Mouse (Mus musculus): ENCODE data around the gene Tnfaip8l2. TPM values are rescaled to one million over a fixed set of nuclear protein-coding genes. Genes with fewer than 3 reads are reported as not detected.
A peak's percentile ranks its signal among the peaks of the same experiment; 100 is the strongest.
"Not testable (repeated sequence)": the region's sequence is repeated elsewhere in the genome, so short reads cannot be mapped to it uniquely, and the experiment has no call there.

The Tnfaip8l2 gene
- polyA plus RNA-seq, 2 experiments, result 4.9 to 6.1 TPM

- WGBS (ENCODE audit: insufficient replicate concordance), result 24% methylated on average over 7 of the region's 7 CpGs
- ATAC-seq (ENCODE audit: insufficient read depth) (no peak), DNase-seq (ENCODE audit: low read depth in 3 of 3, low spot score in 3 of 3) (no peak)
- Histone ChIP-seq H3K4me1 (replicated peaks; ENCODE audit: control insufficient read depth in 2 of 2, insufficient read depth in 2 of 2, low read length in 1 of 2) (peaks cover 10 to 18% of the 10 kb centered on the region in 2 experiments), H3K36me3 (replicated peaks; ENCODE audit: control insufficient read depth, insufficient read depth, low read depth) (no peaks in the 10 kb centered on the region), H3K9me3 (ENCODE audit: control insufficient read depth, low read length) (no peaks in the 10 kb centered on the region), H3K4me3 (ENCODE audit: insufficient read depth in 1 of 2, low read depth in 2 of 2, low read length in 2 of 2) (peak overlapping the region in 1 of 2 experiments; percentile 59; a peak in 2 of 4 replicates), H3K4me2 (ENCODE audit: low read depth) (peak overlapping the region; percentile 80), H3K9ac (replicated peaks) (peak overlapping the region; percentile 63; the same call in 1 of the 2 replicates), H3K27ac (peak overlapping the region; percentile 54), H3K27me3 (ENCODE audit: control insufficient read depth, insufficient read depth, low read length) (no peaks in the 10 kb centered on the region)
- no peak for TF ChIP-seq EP300 (IDR thresholded peaks at IDR 0.05; ENCODE audit: low read depth)
- no peak for TF ChIP-seq CTCF (IDR thresholded peaks at IDR 0.05; ENCODE audit: low read depth)
These were observed 6.6 kb downstream of the Tnfaip8l2 start for GRCm38 (mm10) chr3:95135433-95136052.

DNA sequence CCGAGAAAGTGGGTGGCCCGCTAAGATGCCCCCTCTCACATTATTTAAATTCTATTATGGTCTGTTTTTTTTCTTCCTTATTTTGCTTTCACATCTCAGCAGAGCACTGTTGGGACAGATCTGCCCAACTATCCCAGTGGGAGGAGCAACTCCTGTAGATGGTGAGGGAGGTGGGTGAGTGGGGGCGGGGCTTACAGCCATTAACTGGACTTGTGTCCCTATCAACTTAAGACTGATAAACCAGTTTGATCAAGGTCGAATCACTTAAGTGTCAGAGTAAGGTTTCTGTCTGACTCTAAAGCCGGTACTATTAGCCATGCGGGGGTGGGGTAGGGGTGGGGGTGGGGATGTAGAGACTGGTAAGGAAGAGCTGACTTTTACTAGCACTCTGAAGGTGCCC lies 7.1 kb downstream of the Tnfaip8l2 start:
- ATAC-seq (ENCODE audit: insufficient read depth) (peak; percentile 40; the same call in 1 of the 2 replicates), DNase-seq (ENCODE audit: low read depth in 3 of 3, low spot score in 3 of 3) (peak; percentile 55 to 60 (median 57))
- peaks cover 10 to 18% of the 10 kb centered on the region in 2 experiments for H3K4me1 ChIP-seq (replicated peaks; ENCODE audit: control insufficient read depth in 2 of 2, insufficient read depth in 2 of 2, low read length in 1 of 2)
- H3K4me3 ChIP-seq (ENCODE audit: insufficient read depth in 1 of 2, low read depth in 2 of 2, low read length in 2 of 2), result peak overlapping the region; percentile 45 to 59
- H3K4me2 ChIP-seq (ENCODE audit: low read depth), result peak overlapping the region; percentile 80
- peak overlapping the region; percentile 63 for H3K9ac ChIP-seq (replicated peaks)
- WGBS (ENCODE audit: insufficient replicate concordance), result 4% methylated on average over 6 of the region's 6 CpGs
- no peak for TF ChIP-seq EP300 (IDR thresholded peaks at IDR 0.05; ENCODE audit: low read depth)
- no peak for TF ChIP-seq CTCF (IDR thresholded peaks at IDR 0.05; ENCODE audit: low read depth)
- no peaks in the 10 kb centered on the region for H3K27me3 ChIP-seq (ENCODE audit: control insufficient read depth, insufficient read depth, low read length)
- peak overlapping the region; percentile 54 for H3K27ac ChIP-seq
- no peaks in the 10 kb centered on the region for H3K36me3 ChIP-seq (replicated peaks; ENCODE audit: control insufficient read depth, insufficient read depth, low read depth)
- H3K9me3 ChIP-seq (ENCODE audit: control insufficient read depth, low read length), result no peaks in the 10 kb centered on the region

DNA sequence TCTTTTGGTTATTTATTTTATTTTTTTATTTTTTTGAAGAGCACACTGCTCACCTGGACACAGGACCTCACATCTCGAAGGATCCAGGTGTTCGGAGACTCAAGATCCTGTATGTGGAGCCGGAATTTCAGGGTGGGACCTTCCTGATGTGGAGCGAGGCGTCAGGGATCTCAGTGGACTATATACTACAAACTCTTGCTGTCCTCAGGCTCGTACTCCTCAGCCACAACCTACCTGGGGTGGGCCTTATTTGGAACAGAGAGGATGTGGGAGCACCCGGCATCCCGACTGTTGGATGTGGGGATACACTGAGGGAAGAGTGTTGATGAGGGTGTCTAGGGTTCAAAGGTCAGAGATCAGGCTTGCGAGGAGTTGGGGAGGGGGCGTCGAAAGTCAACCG lies 8.0 kb downstream of the Tnfaip8l2 start:
- no CpG with 5 or more reads among the region's 12 CpGs for WGBS (ENCODE audit: insufficient replicate concordance)
- H3K4me2 ChIP-seq (ENCODE audit: low read depth); H3K9me3 ChIP-seq (ENCODE audit: control insufficient read depth, low read length); H3K27me3 ChIP-seq (ENCODE audit: control insufficient read depth, insufficient read depth, low read length); H3K27ac ChIP-seq; DNase-seq (ENCODE audit: low read depth in 3 of 3, low spot score in 3 of 3); H3K36me3 ChIP-seq (replicated peaks; ENCODE audit: control insufficient read depth, insufficient read depth, low read depth); H3K9ac ChIP-seq (replicated peaks): not testable (repeated sequence)
- peak; percentile 58 for ATAC-seq (ENCODE audit: insufficient read depth)
- Histone ChIP-seq H3K4me1 (replicated peaks; ENCODE audit: control insufficient read depth in 2 of 2, insufficient read depth in 2 of 2, low read length in 1 of 2) (peaks cover 10 to 18% of the 10 kb centered on the region in 2 experiments), H3K4me3 (ENCODE audit: insufficient read depth in 1 of 2, low read depth in 2 of 2, low read length in 2 of 2) (peak overlapping the region in 1 of 2 experiments; percentile 72; a peak in 2 of 4 replicates)

DNA sequence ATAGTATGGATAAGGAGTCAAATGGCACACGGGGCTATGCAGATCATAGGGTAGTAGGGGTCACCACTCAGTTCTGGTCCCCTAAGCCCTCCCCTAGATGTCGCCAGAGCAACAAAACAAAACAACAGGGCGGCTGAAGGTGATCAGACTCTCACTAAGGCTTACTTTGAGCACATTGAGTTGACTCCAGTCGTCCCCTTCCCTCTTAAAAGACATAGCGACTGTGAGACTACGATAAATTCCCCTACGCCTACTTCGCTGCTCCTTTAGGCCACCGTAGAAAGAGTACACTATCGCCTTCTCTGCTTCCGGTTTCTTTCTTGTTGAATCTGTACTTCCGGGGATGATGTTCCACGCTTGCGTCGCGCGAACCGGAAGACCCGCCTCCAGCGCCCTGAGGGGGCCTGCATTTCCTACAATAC lies 8.5 kb downstream of the Tnfaip8l2 start, which contains the start of the genes Scnm1 and Lysmd1:
Scnm1 (minus strand) TSS at position 332 of the 422 bp plus-strand sequence.
Lysmd1 (plus strand) TSS at position 409 of the 422 bp plus-strand sequence.
- TF ChIP-seq CTCF (IDR thresholded peaks at IDR 0.05; ENCODE audit: low read depth), result peak; percentile 1; the same call in 1 of the 2 replicates
- peak; percentile 13; the same call in 1 of the 2 replicates for TF ChIP-seq EP300 (IDR thresholded peaks at IDR 0.05; ENCODE audit: low read depth)
- H3K9ac ChIP-seq (replicated peaks), result peak within 1 kb of the TSS; percentile 82
- H3K27me3 ChIP-seq (ENCODE audit: control insufficient read depth, insufficient read depth, low read length), result no peaks in the 10 kb centered on the region
- ATAC-seq (ENCODE audit: insufficient read depth) (peak; percentile 92), DNase-seq (ENCODE audit: low read depth in 3 of 3, low spot score in 3 of 3) (peak; percentile 91 to 95 (median 94))
- H3K9me3 ChIP-seq (ENCODE audit: control insufficient read depth, low read length), result no peaks in the 10 kb centered on the region
- peak within 1 kb of the TSS; percentile 96 for H3K4me2 ChIP-seq (ENCODE audit: low read depth)
- peak within 1 kb of the TSS; percentile 72 to 99 for H3K4me3 ChIP-seq (ENCODE audit: insufficient read depth in 1 of 2, low read depth in 2 of 2, low read length in 2 of 2)
- under 1% methylated on average over 20 of the region's 20 CpGs for WGBS (ENCODE audit: insufficient replicate concordance)
- no peaks in the 10 kb centered on the region for H3K36me3 ChIP-seq (replicated peaks; ENCODE audit: control insufficient read depth, insufficient read depth, low read depth)
- peak within 1 kb of the TSS; percentile 54 for H3K27ac ChIP-seq
- H3K4me1 ChIP-seq (replicated peaks; ENCODE audit: control insufficient read depth in 2 of 2, insufficient read depth in 2 of 2, low read length in 1 of 2), result peaks cover 10 to 18% of the 10 kb centered on the region in 2 experiments

DNA sequence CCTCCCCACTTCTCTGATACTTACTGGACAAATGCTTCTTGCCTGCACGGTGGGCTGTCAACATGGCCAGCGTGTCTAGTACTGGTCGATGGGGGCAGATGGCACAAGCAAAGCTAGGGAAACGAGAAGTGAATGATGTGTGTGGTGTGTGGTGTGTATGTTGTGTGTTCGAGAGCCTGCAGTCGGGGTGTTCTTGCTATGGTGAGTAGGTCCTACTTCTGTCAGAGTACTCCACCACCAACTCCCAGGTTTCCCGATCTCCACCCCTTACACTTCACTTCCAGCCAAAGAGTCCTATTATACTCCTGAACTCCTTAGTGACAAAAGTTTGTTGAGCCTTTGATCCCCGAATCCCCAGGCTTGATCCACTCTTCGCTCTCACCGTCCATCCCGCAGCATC lies 9.0 kb downstream of the Tnfaip8l2 start:
- no peak for ATAC-seq (ENCODE audit: insufficient read depth)
- H3K4me2 ChIP-seq (ENCODE audit: low read depth), result peak overlapping the region; percentile 96
- 48% methylated on average over 11 of the region's 11 CpGs for WGBS (ENCODE audit: insufficient replicate concordance)

More for the DNA sequence above, 9.0 kb downstream of the Tnfaip8l2 start:
- H3K4me3 ChIP-seq (ENCODE audit: insufficient read depth in 1 of 2, low read depth in 2 of 2, low read length in 2 of 2), result peak overlapping the region; percentile 72 to 99
- no peaks in the 10 kb centered on the region for H3K27me3 ChIP-seq (ENCODE audit: control insufficient read depth, insufficient read depth, low read length)
- no peaks in the 10 kb centered on the region for H3K9me3 ChIP-seq (ENCODE audit: control insufficient read depth, low read length)
- TF ChIP-seq CTCF (IDR thresholded peaks at IDR 0.05; ENCODE audit: low read depth) (no peak), EP300 (IDR thresholded peaks at IDR 0.05; ENCODE audit: low read depth) (no peak)
- peaks cover 10 to 18% of the 10 kb centered on the region in 2 experiments for H3K4me1 ChIP-seq (replicated peaks; ENCODE audit: control insufficient read depth in 2 of 2, insufficient read depth in 2 of 2, low read length in 1 of 2)
- no peak for DNase-seq (ENCODE audit: low read depth in 3 of 3, low spot score in 3 of 3)
- H3K27ac ChIP-seq, result peak overlapping the region; percentile 12
- H3K9ac ChIP-seq (replicated peaks), result peak overlapping the region; percentile 82
- H3K36me3 ChIP-seq (replicated peaks; ENCODE audit: control insufficient read depth, insufficient read depth, low read depth), result no peaks in the 10 kb centered on the region

Data from liver, embryonic 14.5 days (tissue).